Mouse (Mus musculus): Measurements from ENCODE around the gene Bhlha9.
A peak's percentile ranks its signal among the peaks of the same experiment; 100 is the strongest.
"Not testable (repeated sequence)": the region's sequence is repeated elsewhere in the genome, so short reads cannot be mapped to it uniquely, and the experiment has no call there.

Bhlha9 gene

GRCm38 (mm10) chr11:76661790-76662468 is 10.3 kb upstream of the Bhlha9 start:
- DNase-seq (ENCODE audit: low spot score), result no peak

- DNase-seq (ENCODE audit: low spot score), result no peak
Measured at GRCm38 (mm10) chr11:76666002-76666649, 6.1 kb upstream of the Bhlha9 start.

GRCm38 (mm10) chr11:76667807-76668206 is 4.5 kb upstream of the Bhlha9 start:
- DNase-seq (ENCODE audit: low spot score), result no peak

- DNase-seq (ENCODE audit: low spot score), result no peak
Measured at GRCm38 (mm10) chr11:76672561-76673384, 503 bp downstream of the Bhlha9 start.

GRCm38 (mm10) chr11:76674199-76674598 is 1.9 kb downstream of the Bhlha9 start:
- DNase-seq (ENCODE audit: low spot score), result no peak

GRCm38 (mm10) chr11:76674704-76675103 is 2.4 kb downstream of the Bhlha9 start:
- DNase-seq (ENCODE audit: low spot score), result no peak

- DNase-seq (ENCODE audit: low spot score), result not testable (repeated sequence)
Measured at GRCm38 (mm10) chr11:76679508-76679907, 7.2 kb downstream of the Bhlha9 start, which contains the start of gene Trarg1. TSS of gene Trarg1 (plus strand) at chr11:76679808.

- no peak for DNase-seq (ENCODE audit: low spot score)
Measured at GRCm38 (mm10) chr11:76685604-76686003, 13.3 kb downstream of the Bhlha9 start.

GRCm38 (mm10) chr11:76692096-76692495 is 19.8 kb downstream of the Bhlha9 start:
- no peak for DNase-seq (ENCODE audit: low spot score)

- no peak for DNase-seq (ENCODE audit: low spot score)
Measured at GRCm38 (mm10) chr11:76695810-76696209, 23.5 kb downstream of the Bhlha9 start.

- DNase-seq (ENCODE audit: low spot score), result no peak
Measured at GRCm38 (mm10) chr11:76699626-76700025, 27.4 kb downstream of the Bhlha9 start.

GRCm38 (mm10) chr11:76707656-76708055 is 35.4 kb downstream of the Bhlha9 start:
- DNase-seq (ENCODE audit: low spot score), result no peak

- DNase-seq (ENCODE audit: low spot score), result no peak
Measured at GRCm38 (mm10) chr11:76708066-76708465, 35.8 kb downstream of the Bhlha9 start.

- no peak for DNase-seq (ENCODE audit: low spot score)
Measured at GRCm38 (mm10) chr11:76708881-76709280, 36.6 kb downstream of the Bhlha9 start.

GRCm38 (mm10) chr11:76709625-76710452 is 37.6 kb downstream of the Bhlha9 start:
- DNase-seq (ENCODE audit: low spot score), result peak; percentile 36

- DNase-seq (ENCODE audit: low spot score), result no peak
Measured at GRCm38 (mm10) chr11:76717000-76717399, 44.7 kb downstream of the Bhlha9 start.

All from retina, embryonic 14.5 days (tissue).